Mouse (Mus musculus) inflammation-experienced regulatory T-cells, adult 6 months (primary cell): ENCODE results near the gene Ocel1. TPM values are rescaled to one million over a fixed set of nuclear protein-coding genes. Genes with fewer than 3 reads are reported as not detected.

Source experiments
- ATAC-seq: one replicate; pipeline ENCODE4 v1.8.0; 2017
- polyA plus RNA-seq, 3 experiments: library from polyadenylated mRNA; unstranded; fragments of 100-300 nt; shearing (Covaris generic); gene quantifications; one replicate each; pipeline ENCODE4 v1.2.1; 2017

The Ocel1 gene
- polyA plus RNA-seq, 3 experiments from 2014 or later, result 3.3 to 4.7 (median 4.5) TPM

DNA sequence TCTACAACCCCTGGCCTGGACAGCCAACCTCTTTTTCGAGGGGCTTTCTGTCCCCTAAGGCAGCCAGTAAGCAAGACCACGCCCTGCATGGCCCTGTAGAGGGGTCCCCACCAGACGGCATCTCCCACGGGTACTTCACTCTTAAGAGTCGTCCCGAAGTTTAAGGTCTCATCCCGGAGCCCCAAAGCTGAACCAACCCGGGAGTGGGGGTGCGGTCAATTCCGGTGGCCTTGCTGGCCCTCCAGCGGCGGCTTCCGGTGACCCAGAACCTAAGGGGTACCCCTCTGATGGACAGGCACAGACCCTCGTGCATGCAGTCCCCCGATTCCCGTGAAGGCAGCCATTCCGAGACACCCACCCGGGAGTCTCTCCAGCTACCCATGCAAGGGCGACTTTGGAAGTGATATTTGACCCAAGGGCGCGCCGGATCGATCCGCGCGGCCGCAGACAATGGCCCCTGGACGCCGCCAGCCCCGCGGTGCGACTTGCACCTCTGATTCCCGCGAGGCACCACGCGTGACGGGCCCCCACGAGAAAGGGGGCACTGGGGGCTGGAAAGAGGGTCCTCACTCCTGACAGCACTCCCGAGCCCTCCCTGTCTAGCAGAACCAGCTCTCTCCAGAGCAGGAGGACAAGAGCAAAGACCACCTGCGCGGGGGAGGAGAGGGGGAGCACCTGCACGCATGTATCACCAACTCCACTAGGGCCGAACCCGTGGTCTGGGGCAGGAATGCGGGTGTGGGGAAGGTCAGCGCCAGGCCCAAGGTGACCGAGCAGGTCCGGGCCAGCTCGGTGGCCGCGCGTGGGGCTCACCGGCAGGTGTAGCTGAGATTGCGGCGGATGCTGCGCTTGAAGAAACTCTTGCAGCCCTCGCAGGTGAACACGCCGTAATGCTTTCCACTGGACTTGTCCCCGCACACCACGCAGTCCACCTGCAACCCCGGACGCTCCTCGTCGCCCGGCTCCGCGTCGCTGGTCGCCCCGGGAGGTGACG, 9.4 kb downstream of the Ocel1 start:
- ATAC-seq, result no peak

GRCm38 (mm10) chr8:71381421-71381970, 10.4 kb downstream of the Ocel1 start, which contains the start of gene Nr2f6:
Gene Nr2f6, minus strand, starts transcription at chr8:71381960.
- no peak for ATAC-seq

GRCm38 (mm10) chr8:71381971-71382961, 11.2 kb downstream of the Ocel1 start:
- peak; percentile 69 for ATAC-seq

GRCm38 (mm10) chr8:71383396-71383795, 12.3 kb downstream of the Ocel1 start:
- ATAC-seq, result no peak

DNA sequence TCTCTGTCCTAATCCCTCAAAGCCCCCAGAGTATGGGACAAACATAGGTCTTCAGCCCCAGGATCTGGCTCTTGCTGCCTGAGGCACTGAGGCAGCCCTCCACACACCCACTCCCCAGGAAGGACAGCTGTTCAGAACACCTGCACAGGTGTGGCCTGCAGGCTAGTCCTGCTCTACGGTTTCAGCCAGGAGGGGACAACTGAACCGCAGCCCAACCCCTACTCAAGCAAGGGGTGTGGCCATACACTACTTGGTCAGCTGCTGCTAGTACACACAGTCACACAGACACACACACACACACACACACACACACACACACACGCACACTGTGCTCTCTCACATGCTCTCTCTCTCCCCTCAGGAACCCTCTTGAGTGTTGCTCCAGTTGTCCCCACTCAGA, 12.8 kb downstream of the Ocel1 start:
- no peak for ATAC-seq

DNA sequence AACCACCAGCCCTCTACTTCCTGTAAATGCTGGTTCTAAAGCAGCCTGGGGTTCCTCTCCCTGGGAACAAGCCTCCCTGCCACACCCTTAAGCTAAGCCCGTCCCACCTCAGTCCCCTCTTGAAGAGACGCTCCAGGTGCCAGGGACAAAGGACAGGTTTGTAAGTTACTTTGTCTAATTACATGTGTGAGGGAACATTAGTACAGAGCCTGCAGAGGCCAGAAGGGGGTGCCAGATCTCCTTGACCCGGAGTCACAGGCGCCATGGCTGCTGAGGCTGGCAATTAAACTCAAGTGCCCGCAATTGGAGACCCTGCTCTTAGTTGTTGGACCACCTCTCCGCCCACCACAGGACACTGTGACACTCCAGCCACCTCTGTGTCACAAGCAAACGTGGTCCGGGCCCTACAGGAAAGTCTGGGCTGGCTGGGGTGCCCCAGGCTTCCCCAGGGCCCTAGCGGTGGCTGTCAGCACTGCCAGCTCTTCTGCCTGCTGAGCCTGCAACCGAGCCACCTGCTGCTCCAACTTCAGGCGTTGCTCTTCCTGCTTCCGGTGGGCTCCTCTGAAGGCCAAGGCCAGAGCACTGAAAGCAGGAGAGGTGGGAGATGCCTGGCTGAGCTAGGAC, 14.2 kb downstream of the Ocel1 start:
- no peak for ATAC-seq

DNA sequence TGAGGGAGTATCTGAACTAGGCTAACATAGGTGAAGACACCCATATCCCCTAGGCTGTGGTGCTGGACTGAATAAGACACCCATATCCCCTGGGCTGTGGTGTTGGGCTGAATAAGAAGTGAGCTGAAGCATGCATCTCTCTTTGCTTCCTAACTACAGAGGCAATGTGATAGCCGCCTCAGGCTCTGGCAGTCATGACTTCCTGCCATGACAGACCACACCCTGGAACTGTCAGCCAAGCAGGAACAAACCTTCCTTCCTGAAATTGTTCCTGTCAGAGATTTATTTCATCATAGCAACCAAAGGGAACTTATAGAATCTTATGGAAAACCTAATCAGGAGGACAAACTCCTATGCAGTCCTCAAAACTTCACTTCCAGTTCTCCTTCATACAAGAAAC, 17.2 kb downstream of the Ocel1 start:
- no peak for ATAC-seq

DNA sequence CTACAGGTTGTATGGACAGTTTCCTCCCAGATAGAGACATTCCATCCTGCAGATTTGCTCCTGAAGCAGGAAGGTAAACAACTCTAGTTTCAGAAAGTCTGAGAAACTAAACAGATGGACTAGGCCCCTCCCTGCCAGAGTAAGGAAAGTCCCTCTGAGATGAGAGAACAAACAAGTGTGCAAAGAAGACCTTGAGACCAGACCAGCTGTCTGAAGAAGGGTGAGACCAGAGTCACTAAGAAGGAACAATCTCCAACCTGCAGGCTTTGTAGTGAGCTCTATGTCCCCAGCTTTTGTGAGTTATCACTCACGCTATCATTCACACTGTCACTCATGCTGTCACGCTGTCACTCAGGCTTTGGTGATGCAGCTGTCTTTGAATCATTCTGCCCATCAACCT, 20.6 kb downstream of the Ocel1 start:
- ATAC-seq, result no peak

- no peak for ATAC-seq
Measured at GRCm38 (mm10) chr8:71392391-71392790, 21.3 kb downstream of the Ocel1 start.

GRCm38 (mm10) chr8:71392871-71393270, 21.8 kb downstream of the Ocel1 start:
- ATAC-seq, result no peak

DNA sequence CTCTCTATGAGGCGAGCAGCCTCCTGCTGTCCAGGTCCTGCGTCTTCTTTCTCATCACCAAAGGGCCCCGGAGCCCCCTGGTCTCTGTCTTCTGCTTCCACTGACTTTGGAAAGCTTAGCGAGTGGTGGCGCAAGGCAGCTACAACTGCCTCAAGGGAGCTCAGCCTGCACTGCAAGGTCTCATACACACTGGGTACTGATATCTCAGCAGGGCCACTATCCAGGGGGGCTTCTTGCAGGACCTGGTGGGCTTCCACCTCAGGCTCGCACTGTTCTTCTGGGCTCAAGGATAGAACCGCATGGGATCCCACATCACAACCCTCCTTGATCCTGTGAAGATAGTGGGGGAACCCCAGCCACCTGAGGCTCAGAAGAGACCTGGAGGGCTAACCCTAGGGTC, 23.4 kb downstream of the Ocel1 start:
- no peak for ATAC-seq

GRCm38 (mm10) chr8:71395071-71395470, 24.0 kb downstream of the Ocel1 start:
- ATAC-seq, result no peak

DNA sequence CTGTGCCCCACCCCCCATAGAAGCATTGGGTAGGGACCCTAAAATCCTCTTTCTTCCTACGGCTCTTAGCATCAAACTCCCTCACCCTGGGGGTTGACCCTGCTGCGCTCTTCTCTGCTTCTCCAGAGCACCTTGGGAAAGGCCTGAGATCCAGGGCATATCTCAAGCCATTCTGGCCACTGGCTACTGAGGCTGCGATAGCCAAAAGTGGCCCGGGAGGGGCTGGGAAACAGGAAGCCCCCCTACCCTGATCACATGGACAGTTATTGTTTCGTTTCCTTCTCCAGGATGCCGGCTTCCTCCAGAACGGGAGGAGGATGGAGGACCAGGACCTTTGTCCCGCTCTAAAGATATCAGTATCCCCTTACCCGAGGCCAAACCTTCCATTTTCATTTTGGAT, 24.5 kb downstream of the Ocel1 start, which contains the start of gene Ushbp1:
TSS of gene Ushbp1 (minus strand) at position 174 of the 400 bp plus-strand sequence.
- ATAC-seq, result no peak

DNA sequence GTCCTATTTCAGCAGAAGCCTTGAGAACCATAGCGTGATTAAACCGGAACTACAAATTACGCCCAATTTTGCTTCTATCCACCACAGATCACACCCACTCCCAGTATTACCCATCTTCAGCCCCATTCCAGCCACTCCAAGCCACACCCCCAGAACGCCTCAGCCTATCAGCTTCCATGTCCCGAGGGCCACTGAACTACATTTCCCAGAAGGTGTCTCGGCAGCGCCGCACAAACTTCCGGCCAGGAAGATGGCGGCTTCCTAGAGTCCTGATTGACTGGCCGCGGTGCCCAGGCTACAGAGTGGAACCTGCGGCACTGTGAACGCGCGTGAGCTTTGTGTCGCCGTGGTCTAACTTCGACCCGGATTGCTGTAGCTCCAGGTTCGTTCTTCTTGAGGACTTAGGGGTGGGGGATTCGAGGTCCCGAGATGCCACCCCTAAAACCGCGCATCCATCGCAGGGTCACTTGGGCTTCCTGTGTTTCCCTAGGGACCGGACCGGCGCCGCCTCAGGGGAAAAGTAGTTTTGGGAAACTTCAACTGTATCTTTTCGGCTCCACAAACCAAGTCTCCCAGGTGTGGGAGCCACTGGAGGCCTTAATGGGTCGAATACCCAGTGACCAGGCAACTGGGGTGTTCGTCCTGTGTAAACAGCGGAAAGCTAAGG, 25.7 kb downstream of the Ocel1 start, which contains the start of gene Babam1:
TSS of gene Babam1 (plus strand) at position 223 of the 667 bp plus-strand sequence.
- ATAC-seq, result peak; percentile 99

DNA sequence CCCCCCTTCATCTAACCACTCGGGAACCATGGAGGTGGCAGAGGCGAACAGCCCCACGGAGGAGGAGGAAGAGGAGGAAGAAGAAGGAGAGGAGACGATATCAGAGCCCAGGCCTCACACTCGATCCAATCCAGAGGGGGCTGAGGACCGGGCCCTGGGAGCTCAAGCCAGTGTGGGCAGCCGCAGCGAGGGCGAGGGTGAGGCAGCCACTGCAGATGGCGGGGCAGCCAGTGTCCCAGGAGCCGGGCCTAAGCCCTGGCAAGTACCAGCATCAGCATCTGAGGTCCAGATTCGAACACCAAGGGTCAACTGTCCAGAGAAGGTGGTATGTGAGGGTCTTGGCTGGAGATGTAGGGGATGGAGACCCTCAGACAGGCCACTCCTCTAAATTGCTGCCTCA, 26.6 kb downstream of the Ocel1 start:
- ATAC-seq, result no peak

- no peak for ATAC-seq
Measured at GRCm38 (mm10) chr8:71400826-71401225, 29.7 kb downstream of the Ocel1 start.

- ATAC-seq, result no peak
Measured at GRCm38 (mm10) chr8:71401454-71401853, 30.4 kb downstream of the Ocel1 start.

- ATAC-seq, result no peak
Measured at GRCm38 (mm10) chr8:71402446-71402964, 31.4 kb downstream of the Ocel1 start.

DNA sequence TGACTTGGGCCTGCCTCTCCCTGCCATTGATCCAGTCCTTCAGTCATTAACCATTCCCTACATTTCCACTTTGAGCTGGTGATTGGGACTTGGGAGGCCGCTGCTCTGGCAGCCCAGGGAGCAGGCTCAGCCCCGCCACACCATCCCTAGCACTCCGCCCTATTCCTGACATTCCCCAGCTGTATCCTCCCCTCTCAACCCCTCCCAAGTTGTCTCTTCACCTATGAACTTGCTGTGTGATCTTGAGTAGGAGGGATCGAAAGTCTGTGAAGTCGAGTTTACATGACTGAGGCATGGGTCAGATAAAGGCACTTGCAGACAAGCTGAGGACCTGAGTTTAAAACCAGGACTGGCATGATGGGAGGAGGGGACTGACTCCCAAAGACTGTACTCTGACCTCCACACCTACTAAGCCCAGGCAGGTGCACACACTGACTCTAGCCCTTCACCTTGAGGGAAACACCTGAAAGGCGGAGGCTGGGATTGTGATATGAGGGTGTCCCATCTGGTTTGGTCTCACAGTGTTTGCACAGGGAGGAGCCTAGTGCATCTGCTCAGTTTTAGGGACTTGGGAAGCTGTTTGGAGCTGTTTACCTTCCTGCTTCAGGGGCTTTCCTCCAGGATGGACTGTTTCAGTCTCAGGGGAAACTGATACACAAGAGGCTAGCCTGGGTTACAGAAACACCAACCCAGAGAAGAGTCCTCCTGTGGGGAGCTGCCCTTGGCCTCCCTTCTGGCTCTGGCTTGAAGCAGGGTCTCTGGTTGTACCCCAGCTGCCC, 32.2 kb downstream of the Ocel1 start:
- no peak for ATAC-seq

GRCm38 (mm10) chr8:71404011-71404410, 32.9 kb downstream of the Ocel1 start:
- no peak for ATAC-seq
